Mouse (Mus musculus) kidney, adult 9 months (tissue): Measurements from ENCODE around the gene Abca1.
A peak's percentile ranks its signal among the peaks of the same experiment; 100 is the strongest.

Experiments used
- DNase-seq: peaks from one replicate; pipeline ENCODE4 v3.0.0; 2022

The Abca1 gene

GRCm38 (mm10) chr4:53081851-53082250 is 77.8 kb downstream of the Abca1 start:
- DNase-seq = no peak

- no peak for DNase-seq
Measured at GRCm38 (mm10) chr4:53080290-53080689, 79.4 kb downstream of the Abca1 start.

GRCm38 (mm10) chr4:53078793-53079310 is 80.8 kb downstream of the Abca1 start:
- no peak for DNase-seq

- DNase-seq = no peak
Measured at GRCm38 (mm10) chr4:53076788-53077350, 82.8 kb downstream of the Abca1 start.

- no peak for DNase-seq
Measured at GRCm38 (mm10) chr4:53073025-53073424, 86.7 kb downstream of the Abca1 start.

GRCm38 (mm10) chr4:53062301-53063008 is 97.2 kb downstream of the Abca1 start:
- no peak for DNase-seq

- DNase-seq = no peak
Measured at GRCm38 (mm10) chr4:53046238-53047022, 113.3 kb downstream of the Abca1 start.

GRCm38 (mm10) chr4:53045807-53046206 is 113.9 kb downstream of the Abca1 start:
- no peak for DNase-seq

GRCm38 (mm10) chr4:53043819-53044218 is 115.9 kb downstream of the Abca1 start:
- no peak for DNase-seq

- peak; percentile 18 for DNase-seq
Measured at GRCm38 (mm10) chr4:53030326-53030948, 129.3 kb downstream of the Abca1 start.

- no peak for DNase-seq
Measured at GRCm38 (mm10) chr4:53027811-53028210, 131.9 kb downstream of the Abca1 start.

- DNase-seq = no peak
Measured at GRCm38 (mm10) chr4:53024397-53024796, 135.3 kb downstream of the Abca1 start.

GRCm38 (mm10) chr4:53023189-53023925 is 136.3 kb downstream of the Abca1 start:
- no peak for DNase-seq

- DNase-seq = no peak
Measured at GRCm38 (mm10) chr4:53018392-53018791, 141.3 kb downstream of the Abca1 start.

GRCm38 (mm10) chr4:53015024-53015423 is 144.7 kb downstream of the Abca1 start:
- no peak for DNase-seq

GRCm38 (mm10) chr4:53014421-53014820 is 145.3 kb downstream of the Abca1 start:
- DNase-seq = no peak

GRCm38 (mm10) chr4:53011732-53012361 is 147.8 kb downstream of the Abca1 start, which contains the start of gene Nipsnap3b:
Gene Nipsnap3b (plus strand): TSS chr4:53011880.
- DNase-seq = peak; percentile 96

GRCm38 (mm10) chr4:53009871-53010270 is 149.8 kb downstream of the Abca1 start:
- no peak for DNase-seq

GRCm38 (mm10) chr4:53009183-53009582 is 150.5 kb downstream of the Abca1 start:
- no peak for DNase-seq

- DNase-seq = no peak
Measured at GRCm38 (mm10) chr4:53000154-53000553, 159.5 kb downstream of the Abca1 start.

GRCm38 (mm10) chr4:52999449-52999848 is 160.2 kb downstream of the Abca1 start:
- DNase-seq = no peak

GRCm38 (mm10) chr4:52989248-52989647 is 170.4 kb downstream of the Abca1 start, which contains the start of gene Nipsnap3a:
Gene Nipsnap3a (plus strand): TSS chr4:52989272.
- DNase-seq = no peak
